Comparison of ENCODE assay signal across 8 mouse cellular contexts in the genomic region with DNA sequence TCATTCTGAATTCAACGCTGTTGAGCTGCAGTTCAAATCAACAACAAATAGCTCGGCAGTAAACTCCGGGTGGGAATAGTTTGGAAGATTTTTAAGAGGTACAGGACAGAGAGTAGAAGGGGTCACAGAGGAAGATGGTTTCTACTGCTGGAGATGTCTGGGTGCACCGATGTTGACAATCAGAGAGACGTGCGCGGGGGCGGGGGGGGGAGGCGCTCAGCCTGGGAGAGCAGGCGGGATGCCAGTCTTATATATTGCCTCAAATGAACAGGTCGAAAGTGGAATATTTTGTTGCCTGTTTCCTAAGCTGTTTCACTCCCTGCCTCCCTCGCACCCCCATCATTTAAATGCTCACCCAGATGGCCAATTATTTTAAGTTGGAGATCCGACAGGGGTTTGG.
DNase-seq lines count a peak whose midpoint lies in the region; ATAC-seq lines count a peak whose summit lies in the region.

No protein-coding gene starts in this region.

- peak overlapping the region; percentile 31 for H3K4me3 ChIP-seq in heart, embryonic 16.5 days (ENCODE audit: low read length)
- peak overlapping the region; percentile 44 for H3K4me3 ChIP-seq in embryonic facial prominence, embryonic 10.5 days
- H3K4me3 ChIP-seq in forebrain, embryonic 16.5 days (replicated peaks; ENCODE audit: low read length), result peak overlapping the region; percentile 26
- H3K4me3 ChIP-seq in midbrain, embryonic 10.5 days, result peak overlapping the region; percentile 49

- peaks cover 12% of the 10 kb centered on the region for H3K4me1 ChIP-seq in heart, embryonic 16.5 days (ENCODE audit: control insufficient read depth, insufficient read depth, low read length)
- H3K4me1 ChIP-seq in embryonic facial prominence, embryonic 10.5 days, result peaks cover 20% of the 10 kb centered on the region
- H3K4me1 ChIP-seq in forebrain, embryonic 16.5 days (replicated peaks; ENCODE audit: control insufficient read depth, insufficient read depth, low read length), result peaks cover 6% of the 10 kb centered on the region; the same call in 1 of the 2 replicates
- H3K4me1 ChIP-seq in midbrain, embryonic 10.5 days, result peaks cover 22% of the 10 kb centered on the region

- WGBS in heart, embryonic 16.5 days, result 23% methylated on average over 13 of the region's 13 CpGs
- WGBS in embryonic facial prominence, embryonic 10.5 days, result 5% methylated on average over 13 of the region's 13 CpGs
- WGBS in forebrain, embryonic 16.5 days, result under 1% methylated on average over 13 of the region's 13 CpGs
- 4% methylated on average over 13 of the region's 13 CpGs for WGBS in midbrain, embryonic 10.5 days

- H3K27me3 ChIP-seq in heart, embryonic 16.5 days (ENCODE audit: control insufficient read depth, insufficient read depth, low read length), result no peaks in the 10 kb centered on the region
- peaks cover 31% of the 10 kb centered on the region for H3K27me3 ChIP-seq in embryonic facial prominence, embryonic 10.5 days (replicated peaks; ENCODE audit: low read depth, poor library complexity, severe bottlenecking)
- H3K27me3 ChIP-seq in forebrain, embryonic 16.5 days (replicated peaks; ENCODE audit: control insufficient read depth, insufficient read depth, low read length), result no peaks in the 10 kb centered on the region; the same call in 1 of the 2 replicates
- H3K27me3 ChIP-seq in midbrain, embryonic 10.5 days (ENCODE audit: low read depth, poor library complexity, severe bottlenecking), result peaks cover 38% of the 10 kb centered on the region

- H3K9ac ChIP-seq in heart, embryonic 16.5 days (ENCODE audit: low read length), result no peak overlapping the region
- H3K9ac ChIP-seq in forebrain, embryonic 16.5 days (replicated peaks; ENCODE audit: low read depth, low read length), result no peak overlapping the region

- no peak for DNase-seq in heart, postnatal 36 days
- DNase-seq in embryonic facial prominence, embryonic 10.5 days (ENCODE audit: low spot score), result no peak
- DNase-seq in midbrain, embryonic 10.5 days (ENCODE audit: low spot score), result peak; percentile 20
- DNase-seq in left cerebral cortex, adult 11 months (ENCODE audit: low spot score), result no peak
- no peak for DNase-seq in left cerebral cortex, postnatal 14 days (ENCODE audit: low spot score in 2 of 2)
- no peak for DNase-seq in adrenal gland, postnatal 36 days

- no peaks in the 10 kb centered on the region for H3K36me3 ChIP-seq in heart, embryonic 16.5 days (ENCODE audit: control insufficient read depth, insufficient read depth)
- no peaks in the 10 kb centered on the region for H3K36me3 ChIP-seq in embryonic facial prominence, embryonic 10.5 days (replicated peaks)
- no peaks in the 10 kb centered on the region for H3K36me3 ChIP-seq in forebrain, embryonic 16.5 days (ENCODE audit: control insufficient read depth, insufficient read depth)
- H3K36me3 ChIP-seq in midbrain, embryonic 10.5 days, result no peaks in the 10 kb centered on the region

- peak overlapping the region; percentile 57 for H3K4me2 ChIP-seq in heart, embryonic 16.5 days (ENCODE audit: low read depth, low read length)
- H3K4me2 ChIP-seq in forebrain, embryonic 16.5 days (ENCODE audit: low read length), result peak overlapping the region; percentile 52

- intact Hi-C loops in heart, postnatal 36 days (cut with DNase I), result no loop called here
- intact Hi-C loops in left cerebral cortex, postnatal 14 days (cut with DNase I), result no loop called here

- no peak for ATAC-seq in heart, embryonic 16.5 days (replicated peaks; ENCODE audit: extremely low read depth, insufficient read depth, low FRiP score)
- ATAC-seq in forebrain, embryonic 16.5 days, result no peak

- no peak overlapping the region for H3K27ac ChIP-seq in heart, embryonic 16.5 days (ENCODE audit: low read length)
- no peak overlapping the region for H3K27ac ChIP-seq in embryonic facial prominence, embryonic 10.5 days (replicated peaks)
- no peak overlapping the region for H3K27ac ChIP-seq in forebrain, embryonic 16.5 days (ENCODE audit: low read length)
- H3K27ac ChIP-seq in midbrain, embryonic 10.5 days (replicated peaks), result peak overlapping the region; percentile 65; the same call in 1 of the 2 replicates

- no peaks in the 10 kb centered on the region for H3K9me3 ChIP-seq in heart, embryonic 16.5 days (replicated peaks; ENCODE audit: control insufficient read depth, low read length)
- no peaks in the 10 kb centered on the region for H3K9me3 ChIP-seq in embryonic facial prominence, embryonic 10.5 days
- H3K9me3 ChIP-seq in forebrain, embryonic 16.5 days (ENCODE audit: control insufficient read depth, low read length), result no peaks in the 10 kb centered on the region
- H3K9me3 ChIP-seq in midbrain, embryonic 10.5 days (replicated peaks), result no peaks in the 10 kb centered on the region
